ENCODE assay signal across 8 mouse cellular contexts in genomic region chr4:150283335-150283638, GRCm38 (mm10). TPM values are rescaled to one million over a fixed set of nuclear protein-coding genes. Genes with fewer than 3 reads are reported as not detected.
DNase-seq lines count a peak whose midpoint lies in the region; ATAC-seq and TF ChIP-seq lines count a peak whose summit lies in the region.

No protein-coding gene starts in this region.

- 8% methylated on average over 2 of the region's 2 CpGs for WGBS in hindbrain, embryonic 15.5 days

- peaks cover 63% of the 10 kb centered on the region for H3K79me2 ChIP-seq in myocyte (ENCODE audit: control insufficient read depth, insufficient read depth)

- H3K9ac ChIP-seq in hindbrain, embryonic 15.5 days, result peak overlapping the region; percentile 93

- H3K36me3 ChIP-seq in hindbrain, embryonic 15.5 days, result no peaks in the 10 kb centered on the region
- H3K36me3 ChIP-seq in myocyte (ENCODE audit: control insufficient read depth, insufficient read depth), result no peaks in the 10 kb centered on the region

- intact Hi-C loops in gastrocnemius, postnatal 36 days (cut with DNase I), result no loop called here

- peak overlapping the region; percentile 85 for H3K4me3 ChIP-seq in hindbrain, embryonic 15.5 days
- peak overlapping the region; percentile 91 for H3K4me3 ChIP-seq in myocyte

- H3K27me3 ChIP-seq in hindbrain, embryonic 15.5 days, result no peaks in the 10 kb centered on the region
- no peaks in the 10 kb centered on the region for H3K27me3 ChIP-seq in myocyte (ENCODE audit: control insufficient read depth, insufficient read depth, insufficient read length)

- peak; percentile 39 for DNase-seq in left cerebral cortex, adult 11 months (ENCODE audit: low spot score)
- no peak for DNase-seq in left cerebral cortex, adult 8-10 months (ENCODE audit: low spot score in 2 of 2)
- peak; percentile 39 for DNase-seq in embryo, embryonic 9.5 days (ENCODE audit: extremely low spot score)
- DNase-seq in gastrocnemius, postnatal 36 days, result no peak
- DNase-seq in ovary, adult 18-20 months (ENCODE audit: low spot score), result no peak

- peaks cover 49% of the 10 kb centered on the region for H3K4me1 ChIP-seq in hindbrain, embryonic 15.5 days (replicated peaks)

- H3K9me3 ChIP-seq in hindbrain, embryonic 15.5 days, result no peaks in the 10 kb centered on the region

- peak overlapping the region; percentile 92 for H3K27ac ChIP-seq in hindbrain, embryonic 15.5 days (replicated peaks)

- ATAC-seq in hindbrain, embryonic 15.5 days (ENCODE audit: low FRiP score, low read depth), result no peak
- ATAC-seq in activated CD4-positive, CD25-positive, alpha-beta regulatory T cell, adult 4 months, result no peak

- no peak for TF ChIP-seq POLR2A in myocyte (IDR thresholded peaks at IDR 0.05; ENCODE audit: insufficient read length, low read depth)

- peak overlapping the region; percentile 80 for H3K4me2 ChIP-seq in hindbrain, embryonic 15.5 days
- peak overlapping the region; percentile 72 for H3K4me2 ChIP-seq in myocyte (ENCODE audit: low read depth)

- no peak overlapping the region for H3ac ChIP-seq in myocyte (ENCODE audit: control insufficient read depth, insufficient read length)

TF ChIP-seq in myocyte, 11 proteins besides CTCF, POLR2A, EP300 and RAD21:
- TF ChIP-seq USF1 (IDR thresholded peaks at IDR 0.05; ENCODE audit: low read depth) (no peak), POLR2AphosphoS2 (IDR thresholded peaks at IDR 0.05; ENCODE audit: insufficient read length, low read depth) (no peak), TCF12 (IDR thresholded peaks at IDR 0.05; ENCODE audit: insufficient read depth, poor library complexity, severe bottlenecking) (no peak), SRF (IDR thresholded peaks at IDR 0.05; ENCODE audit: control insufficient read depth, insufficient read length, low read depth) (no peak), MAX (IDR thresholded peaks at IDR 0.05; ENCODE audit: low read depth) (no peak), MYOD1 (IDR thresholded peaks at IDR 0.05; ENCODE audit: control insufficient read depth in 1 of 3, insufficient read length in 2 of 3, low read depth in 2 of 3) (no peak), CEBPB (IDR thresholded peaks at IDR 0.05; ENCODE audit: insufficient read depth, poor library complexity, severe bottlenecking) (no peak), TCF3 (IDR thresholded peaks at IDR 0.05; ENCODE audit: insufficient read length, low read depth) (no peak), REST (IDR thresholded peaks at IDR 0.05; ENCODE audit: insufficient read depth, insufficient read length) (no peak), MYOG (IDR thresholded peaks at IDR 0.05; ENCODE audit: control insufficient read depth in 1 of 3, insufficient read depth in 1 of 3, insufficient read length in 2 of 3, low read depth in 2 of 3) (no peak), E2F4 (IDR thresholded peaks at IDR 0.05; ENCODE audit: insufficient read depth) (no peak)

RNA-seq across cellular contexts. Expression of gene Rere, which starts 1.8 kb away (rescaled TPM):
- 100 to 1,000 TPM in 1 of 4 experiments, 10 to 100 TPM in 3; 86.6 to 105 (median 93.5) TPM for total RNA-seq in left cerebral cortex, adult 8-10 months (2022)
- polyA plus RNA-seq in hindbrain, embryonic 15.5 days (2015; fragmentation: Nextera tagmentation; extraction: Ambion mirVana), result 32.5 and 33.8 TPM in 2 replicates
- 34.0 TPM for polyA plus RNA-seq in myocyte (2012; fragmentation: generic; extraction: Trizol)
- 10 to 100 TPM; 19.0 to 19.5 TPM for polyA plus RNA-seq in activated CD4-positive, CD25-positive, alpha-beta regulatory T cell, adult 4 months (2017; shearing (Covaris generic))
- total RNA-seq in gastrocnemius, postnatal 36 days (2021), result 10 to 100 TPM; 47.6 to 66.2 TPM

RNA-seq across cellular contexts. Expression of gene Eno1, which starts 46.8 kb away (rescaled TPM):
- 100 to 1,000 TPM; 450 to 494 (median 470) TPM for total RNA-seq in left cerebral cortex, adult 8-10 months (2022)
- 1,126 and 1,158 TPM in 2 replicates for polyA plus RNA-seq in hindbrain, embryonic 15.5 days (2015; fragmentation: Nextera tagmentation; extraction: Ambion mirVana)
- 1,358 TPM for polyA plus RNA-seq in myocyte (2012; fragmentation: generic; extraction: Trizol)
- 100 to 1,000 TPM; 543 to 642 TPM for polyA plus RNA-seq in activated CD4-positive, CD25-positive, alpha-beta regulatory T cell, adult 4 months (2017; shearing (Covaris generic))
- 100 to 1,000 TPM; 104 to 128 TPM for total RNA-seq in gastrocnemius, postnatal 36 days (2021)

Comparison
In these comparisons a context has a peak if more than half of its experiments do, and no peak if none do; other contexts are left out.
1. DNase-seq: peak in left cerebral cortex, adult 11 months (single experiment) and embryo, embryonic 9.5 days (single experiment); none in left cerebral cortex, adult 8-10 months (0 of 2), gastrocnemius, postnatal 36 days (0 of 2) and ovary, adult 18-20 months (single experiment).